Mouse (Mus musculus) myocyte (in vitro differentiated cells): Measurements from ENCODE around the gene Prelid1.

Source experiments
- CEBPB ChIP-seq: IDR thresholded peaks from 2 replicates; pipeline ENCODE4 v1.6.1; 2011; ENCODE audit warnings: mild to moderate bottlenecking, moderate library complexity; ENCODE audit not compliant: poor library complexity, insufficient read depth, severe bottlenecking
- MAX ChIP-seq: IDR thresholded peaks from one replicate; pipeline ENCODE4 v1.6.1; 2011; ENCODE audit warnings: low read depth, mild to moderate bottlenecking, control low read depth
- MYOG ChIP-seq, 3 experiments: IDR thresholded peaks; one replicate each; pipeline ENCODE4 v1.6.1; 2011; ENCODE audit warnings: control low read depth in 2 of 3, low read depth in 2 of 3, mild to moderate bottlenecking in 2 of 3; ENCODE audit not compliant: insufficient read length in 2 of 3, control insufficient read depth in 1 of 3, insufficient read depth in 1 of 3
- POLR2A ChIP-seq: IDR thresholded peaks from one replicate; pipeline ENCODE4 v1.6.1; 2011; ENCODE audit warnings: low read depth, mild to moderate bottlenecking, control low read depth, moderate library complexity; ENCODE audit not compliant: insufficient read length
- POLR2AphosphoS2 ChIP-seq: IDR thresholded peaks from one replicate; pipeline ENCODE4 v1.6.1; 2011; ENCODE audit warnings: low read depth, control low read depth; ENCODE audit not compliant: insufficient read length
- REST ChIP-seq: IDR thresholded peaks from one replicate; pipeline ENCODE4 v1.6.1; 2011; ENCODE audit warnings: mild to moderate bottlenecking, control low read depth, moderate library complexity; ENCODE audit not compliant: insufficient read depth, insufficient read length
- TCF12 ChIP-seq: IDR thresholded peaks from one replicate; pipeline ENCODE4 v1.6.1; 2011; ENCODE audit warnings: mild to moderate bottlenecking, control low read depth; ENCODE audit not compliant: poor library complexity, insufficient read depth, severe bottlenecking
- USF1 ChIP-seq: IDR thresholded peaks from one replicate; pipeline ENCODE4 v1.6.1; 2011; ENCODE audit warnings: low read depth, mild to moderate bottlenecking, control low read depth, moderate library complexity

DNA sequence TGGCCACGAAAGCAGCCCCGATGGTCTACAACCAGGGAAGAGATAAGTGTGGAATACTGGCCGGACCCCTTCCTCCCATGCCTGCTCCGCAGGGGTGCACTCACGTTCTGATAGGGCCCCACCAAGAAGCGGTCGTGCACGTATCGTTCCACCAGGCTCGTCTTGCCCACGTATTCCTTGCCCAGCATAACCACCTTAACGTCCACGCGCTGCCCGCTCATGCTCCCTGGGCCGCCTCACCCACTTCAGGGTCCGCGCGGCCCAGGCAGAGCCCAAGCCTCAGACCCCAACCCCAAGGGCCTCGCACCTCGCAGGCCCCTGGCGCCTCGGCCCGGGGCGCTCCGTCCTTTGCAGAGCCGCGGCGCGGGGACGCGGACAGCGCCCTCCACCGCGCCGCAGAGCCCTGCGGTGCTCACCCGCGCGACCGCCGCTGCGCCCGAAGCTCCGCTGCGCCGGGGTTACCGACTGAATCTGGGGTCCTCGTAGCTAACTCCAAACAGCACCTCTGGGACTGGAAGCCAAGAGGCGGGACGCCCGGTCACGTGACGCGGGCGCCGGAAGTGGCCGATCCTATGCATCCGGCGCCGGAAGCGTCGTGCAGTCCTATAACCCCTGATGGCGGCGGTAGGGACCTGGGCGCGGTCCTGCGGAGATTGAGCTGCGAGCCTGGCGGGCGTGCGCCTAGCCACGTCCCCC, 1.3 kb downstream of the Prelid1 start, which contains the start of gene Rab24:
- TF ChIP-seq REST (no peak), POLR2A (peak; percentile 96), MAX (no peak), MYOG (IDR thresholded peaks at IDR 0.05; ENCODE audit: control insufficient read depth in 1 of 3, insufficient read depth in 1 of 3, insufficient read length in 2 of 3, low read depth in 2 of 3) (no peak), CEBPB (no peak), TCF12 (no peak), USF1 (peak; percentile 96), POLR2AphosphoS2 (peak; percentile 89)
